Mouse (Mus musculus): ENCODE results near the gene Rab3ip. TPM values are rescaled to one million over a fixed set of nuclear protein-coding genes. Genes with fewer than 3 reads are reported as not detected.

Gene Rab3ip
- total RNA-seq, 1 experiment, result 51.9 TPM

GRCm38 (mm10) chr10:116957867-116958551 is 7.4 kb upstream of the Rab3ip start:
- in situ Hi-C loops (cut with MboI; ENCODE audit: low sequenced_read_pairs in 2 of 2, unreplicated experiment in 2 of 2), result no loop called here
- H3K9me3 ChIP-seq (ENCODE audit: control insufficient read depth, insufficient read depth, low read depth, low read length), result no peaks in the 10 kb centered on the region
- no peak overlapping the region for H3K4me3 ChIP-seq (ENCODE audit: insufficient read depth in 1 of 2, low read depth in 1 of 2, low read length in 2 of 2, poor library complexity in 1 of 2, severe bottlenecking in 1 of 2)
- DNase-seq (ENCODE audit: low read depth, low spot score), result no peak
- no peak overlapping the region for H3K9ac ChIP-seq (ENCODE audit: insufficient read depth, low read depth, low read length, poor library complexity, severe bottlenecking)
- H3K36me3 ChIP-seq (ENCODE audit: control insufficient read depth, insufficient read depth, low read length, poor library complexity, severe bottlenecking), result no peaks in the 10 kb centered on the region
- peaks cover 0 to 6% of the 10 kb centered on the region in 2 experiments; a peak in 1 of 4 replicates for H3K4me1 ChIP-seq (ENCODE audit: control insufficient read depth in 2 of 2, insufficient read depth in 2 of 2, low read length in 2 of 2, poor library complexity in 1 of 2)
- H3K27ac ChIP-seq (ENCODE audit: insufficient read depth, low read depth, low read length, poor library complexity, severe bottlenecking), result no peak overlapping the region
- no peak for TF ChIP-seq MAFK (IDR thresholded peaks at IDR 0.05; ENCODE audit: insufficient read depth, low read depth, low read length)

GRCm38 (mm10) chr10:116956483-116957158 is 6.1 kb upstream of the Rab3ip start:
- no peak for DNase-seq (ENCODE audit: low read depth, low spot score)
- H3K27ac ChIP-seq (ENCODE audit: insufficient read depth, low read depth, low read length, poor library complexity, severe bottlenecking), result no peak overlapping the region
- in situ Hi-C loops (cut with MboI; ENCODE audit: low sequenced_read_pairs in 2 of 2, unreplicated experiment in 2 of 2), result no loop called here
- TF ChIP-seq ZNF384 (IDR thresholded peaks at IDR 0.05; ENCODE audit: low read depth, low read length) (no peak), ZC3H11A (IDR thresholded peaks at IDR 0.05; ENCODE audit: borderline replicate concordance, low read depth, low read length) (no peak), CHD2 (IDR thresholded peaks at IDR 0.05; ENCODE audit: low read depth, low read length) (no peak), MAFK (IDR thresholded peaks at IDR 0.05; ENCODE audit: insufficient read depth, low read depth, low read length) (no peak), HCFC1 (IDR thresholded peaks at IDR 0.05; ENCODE audit: borderline replicate concordance, insufficient read depth, low read length) (no peak)
- H3K4me3 ChIP-seq (ENCODE audit: insufficient read depth in 1 of 2, low read depth in 1 of 2, low read length in 2 of 2, poor library complexity in 1 of 2, severe bottlenecking in 1 of 2), result no peak overlapping the region
- H3K36me3 ChIP-seq (ENCODE audit: control insufficient read depth, insufficient read depth, low read length, poor library complexity, severe bottlenecking), result no peaks in the 10 kb centered on the region
- H3K9ac ChIP-seq (ENCODE audit: insufficient read depth, low read depth, low read length, poor library complexity, severe bottlenecking), result no peak overlapping the region
- peaks cover 0 to 6% of the 10 kb centered on the region in 2 experiments; a peak in 1 of 4 replicates for H3K4me1 ChIP-seq (ENCODE audit: control insufficient read depth in 2 of 2, insufficient read depth in 2 of 2, low read length in 2 of 2, poor library complexity in 1 of 2)
- no peaks in the 10 kb centered on the region for H3K9me3 ChIP-seq (ENCODE audit: control insufficient read depth, insufficient read depth, low read depth, low read length)

- TF ChIP-seq ZNF384 (IDR thresholded peaks at IDR 0.05; ENCODE audit: low read depth, low read length), result no peak
- TF ChIP-seq HCFC1 (IDR thresholded peaks at IDR 0.05; ENCODE audit: borderline replicate concordance, insufficient read depth, low read length), result no peak
- TF ChIP-seq CHD2 (IDR thresholded peaks at IDR 0.05; ENCODE audit: low read depth, low read length), result no peak
- TF ChIP-seq ZC3H11A (IDR thresholded peaks at IDR 0.05; ENCODE audit: borderline replicate concordance, low read depth, low read length), result no peak
- no peak for TF ChIP-seq MAFK (IDR thresholded peaks at IDR 0.05; ENCODE audit: insufficient read depth, low read depth, low read length)
- no peak overlapping the region for H3K4me3 ChIP-seq (ENCODE audit: insufficient read depth in 1 of 2, low read depth in 1 of 2, low read length in 2 of 2, poor library complexity in 1 of 2, severe bottlenecking in 1 of 2)
- no peaks in the 10 kb centered on the region for H3K36me3 ChIP-seq (ENCODE audit: control insufficient read depth, insufficient read depth, low read length, poor library complexity, severe bottlenecking)
- DNase-seq (ENCODE audit: low read depth, low spot score), result no peak
- no peak overlapping the region for H3K27ac ChIP-seq (ENCODE audit: insufficient read depth, low read depth, low read length, poor library complexity, severe bottlenecking)
- peaks cover 0 to 6% of the 10 kb centered on the region in 2 experiments; a peak in 1 of 4 replicates for H3K4me1 ChIP-seq (ENCODE audit: control insufficient read depth in 2 of 2, insufficient read depth in 2 of 2, low read length in 2 of 2, poor library complexity in 1 of 2)
- H3K9ac ChIP-seq (ENCODE audit: insufficient read depth, low read depth, low read length, poor library complexity, severe bottlenecking), result no peak overlapping the region
- no peaks in the 10 kb centered on the region for H3K9me3 ChIP-seq (ENCODE audit: control insufficient read depth, insufficient read depth, low read depth, low read length)
- in situ Hi-C loops (cut with MboI; ENCODE audit: low sequenced_read_pairs in 2 of 2, unreplicated experiment in 2 of 2), result no loop called here
Measured at GRCm38 (mm10) chr10:116955191-116955590, 4.6 kb upstream of the Rab3ip start.

- Histone ChIP-seq H3K36me3 (ENCODE audit: control insufficient read depth, insufficient read depth, low read length, poor library complexity, severe bottlenecking) (no peaks in the 10 kb centered on the region; the same call in 1 of the 2 replicates), H3K9me3 (ENCODE audit: control insufficient read depth, insufficient read depth, low read depth, low read length) (no peaks in the 10 kb centered on the region), H3K27ac (ENCODE audit: insufficient read depth, low read depth, low read length, poor library complexity, severe bottlenecking) (no peak overlapping the region; the same call in 1 of the 2 replicates), H3K4me1 (ENCODE audit: control insufficient read depth in 2 of 2, insufficient read depth in 2 of 2, low read length in 2 of 2, poor library complexity in 1 of 2) (peaks cover 0 to 6% of the 10 kb centered on the region in 2 experiments; a peak in 3 of 4 replicates), H3K9ac (ENCODE audit: insufficient read depth, low read depth, low read length, poor library complexity, severe bottlenecking) (no peak overlapping the region), H3K4me3 (ENCODE audit: insufficient read depth in 1 of 2, low read depth in 1 of 2, low read length in 2 of 2, poor library complexity in 1 of 2, severe bottlenecking in 1 of 2) (peak overlapping the region; percentile 7 to 66; a peak in 3 of 4 replicates)
- in situ Hi-C loops (cut with MboI; ENCODE audit: low sequenced_read_pairs in 2 of 2, unreplicated experiment in 2 of 2), result no loop called here
- TF ChIP-seq ZC3H11A (IDR thresholded peaks at IDR 0.05; ENCODE audit: borderline replicate concordance, low read depth, low read length), result no peak
- TF ChIP-seq MAFK (IDR thresholded peaks at IDR 0.05; ENCODE audit: insufficient read depth, low read depth, low read length), result no peak
- TF ChIP-seq ZNF384 (IDR thresholded peaks at IDR 0.05; ENCODE audit: low read depth, low read length), result no peak
- TF ChIP-seq HCFC1 (IDR thresholded peaks at IDR 0.05; ENCODE audit: borderline replicate concordance, insufficient read depth, low read length), result no peak
- TF ChIP-seq CHD2 (IDR thresholded peaks at IDR 0.05; ENCODE audit: low read depth, low read length), result no peak
- no peak for DNase-seq (ENCODE audit: low read depth, low spot score)
Measured at GRCm38 (mm10) chr10:116950886-116951285, 317 bp upstream of the Rab3ip start.

All from ES-E14 (cell line).